Mouse (Mus musculus) adrenal gland, adult 8-10 months (tissue): Measurements from ENCODE around the gene Nsun2. TPM values are rescaled to one million over a fixed set of nuclear protein-coding genes. Genes with fewer than 3 reads are reported as not detected.

Source experiments
- DNase-seq: peaks from one replicate; pipeline ENCODE4 v3.0.0; 2022
- total RNA-seq, 4 experiments: library from RNA; stranded (reverse); gene quantifications; 2 replicates each; pipeline ENCODE4 v1.2.4; 2022

Nsun2 gene
- 10 to 100 TPM; 82.8 to 94.0 (median 84.4) TPM for total RNA-seq

DNA sequence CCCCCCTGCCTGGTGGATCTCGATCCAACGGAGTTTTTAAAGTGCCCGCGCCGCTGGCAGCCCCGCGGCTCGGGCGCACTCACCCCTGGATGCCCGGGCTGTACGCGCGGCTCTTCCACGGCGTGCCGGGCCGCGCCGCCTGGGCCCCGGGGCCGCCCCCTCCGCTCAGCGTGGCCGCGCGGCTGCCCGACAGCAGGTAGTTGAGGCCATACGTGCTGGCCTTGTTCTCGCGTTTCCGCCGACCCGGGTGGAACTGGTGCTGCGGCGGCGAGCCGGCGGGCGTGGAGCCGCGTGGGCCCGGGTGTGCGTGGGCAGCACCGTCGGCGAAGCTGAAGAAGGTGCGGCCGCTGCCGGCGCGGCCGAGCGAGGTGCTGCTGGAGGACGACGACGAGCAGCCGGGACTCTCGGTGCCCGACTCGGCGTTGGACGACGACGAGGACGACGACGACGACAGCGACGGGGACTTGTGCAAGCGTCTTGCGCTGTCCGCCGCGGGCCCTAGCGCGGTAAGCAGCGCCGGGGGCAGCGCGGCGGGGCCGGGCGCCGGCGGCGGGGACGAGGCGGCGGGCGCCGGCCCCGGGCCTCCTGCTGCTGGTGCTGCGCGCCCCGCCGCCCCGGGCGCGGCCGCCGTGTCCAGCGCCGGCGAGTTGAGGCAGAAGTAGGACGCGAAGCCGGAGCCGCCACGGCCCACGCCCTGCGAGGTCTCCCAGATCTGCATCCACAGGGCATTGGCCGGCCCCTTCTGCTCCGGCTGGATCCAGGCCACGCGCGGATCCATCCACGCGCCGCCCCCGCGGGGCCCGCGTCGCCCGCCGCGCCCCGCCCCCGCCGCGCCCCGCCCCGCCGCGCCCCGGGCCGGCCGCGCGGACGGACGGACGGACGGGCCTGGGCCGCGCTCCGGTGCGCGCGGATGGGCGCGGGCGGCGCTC lies at the start of gene Nsun2:
Nsun2 (plus strand) TSS at position 342 of the 929 bp plus-strand sequence.
- DNase-seq, result no peak

DNA sequence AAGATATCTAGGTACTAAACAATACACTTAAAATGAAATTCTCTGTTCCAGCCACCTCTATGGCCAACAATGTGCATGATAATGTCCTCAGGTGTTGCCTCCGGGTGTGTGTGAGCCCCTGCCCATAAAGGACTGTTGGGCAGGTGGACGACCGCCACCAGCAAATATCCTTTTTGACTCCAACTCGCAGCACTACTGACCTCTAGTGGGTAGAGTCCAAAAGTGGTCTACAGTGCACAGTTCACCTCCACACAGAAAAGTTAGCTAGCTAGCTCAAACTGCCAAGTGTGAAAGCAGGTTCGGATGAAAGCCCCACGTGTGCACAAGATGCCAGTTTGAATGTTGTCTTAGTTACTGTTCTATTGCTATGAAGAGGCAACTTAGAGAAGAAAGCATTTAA lies 48.2 kb upstream of the Nsun2 start:
- no peak for DNase-seq

DNA sequence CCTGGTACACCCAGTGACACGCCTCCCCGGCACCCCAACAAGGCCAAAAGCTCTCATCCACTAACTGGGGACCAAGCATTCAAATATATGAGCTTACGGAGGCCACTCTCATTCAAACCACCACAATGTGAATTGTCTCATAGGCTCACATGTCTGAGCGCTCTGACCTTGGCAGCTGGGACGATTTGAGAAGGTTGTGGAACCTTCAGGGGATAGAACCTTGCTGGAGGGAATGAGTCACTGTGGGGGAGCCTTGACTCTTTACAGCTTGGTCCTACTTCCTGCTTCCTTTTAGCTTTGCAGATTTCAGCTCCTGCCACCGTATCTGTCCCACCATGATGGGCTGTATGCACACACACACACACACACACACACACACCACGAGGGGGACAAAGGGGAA lies 47.7 kb upstream of the Nsun2 start:
- DNase-seq, result peak; percentile 43

DNA sequence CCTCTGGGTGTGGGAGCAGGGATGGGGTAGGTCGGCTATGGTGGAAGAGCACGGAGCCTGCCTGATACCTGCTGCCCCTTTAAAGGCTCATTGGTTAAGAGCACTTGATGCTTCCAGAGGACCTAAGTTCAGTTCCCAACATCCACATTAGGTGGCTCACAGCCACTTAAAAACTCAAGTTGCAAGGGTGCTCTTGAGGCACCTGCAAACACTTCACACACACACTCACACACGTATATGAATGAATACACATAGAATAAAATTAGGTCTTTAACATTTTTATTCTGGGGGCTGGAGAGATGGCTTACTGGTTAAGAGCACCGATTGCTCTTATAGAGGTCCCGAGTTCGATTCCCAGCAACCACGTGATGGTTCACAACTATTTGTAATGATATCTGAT lies 46.4 kb upstream of the Nsun2 start:
- no peak for DNase-seq

DNA sequence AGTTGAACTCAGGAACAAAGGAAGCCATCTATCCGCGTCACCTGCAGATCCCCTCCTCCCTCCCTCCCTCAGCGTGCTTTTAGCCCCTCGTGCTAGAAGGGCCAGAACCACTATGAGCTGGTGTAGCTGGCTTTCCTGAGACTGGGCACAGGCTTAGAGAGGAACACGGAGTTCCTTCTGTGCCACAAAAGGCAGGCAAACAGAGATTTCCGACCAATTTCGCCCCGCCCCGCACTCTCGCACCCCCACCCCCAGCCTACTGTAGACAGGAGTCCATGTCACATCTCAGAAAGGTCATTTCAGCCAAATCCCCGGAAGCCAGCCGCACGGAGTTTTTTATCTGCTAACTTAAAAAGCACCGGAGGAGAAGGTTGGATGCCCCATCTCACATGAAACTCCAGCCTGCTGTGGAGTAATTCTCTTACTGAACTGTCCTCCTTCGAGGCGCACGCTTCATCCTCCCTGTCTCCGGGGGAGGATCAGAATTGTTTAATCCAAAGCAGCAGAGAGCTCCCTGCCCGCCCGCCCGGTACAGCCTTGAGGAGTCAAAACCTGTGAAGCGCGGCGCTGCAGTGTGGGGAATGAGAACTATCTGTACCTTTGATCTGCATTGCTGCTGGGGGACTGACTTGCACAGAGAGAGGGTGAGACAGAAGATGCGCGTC lies 45.8 kb upstream of the Nsun2 start:
- no peak for DNase-seq

DNA sequence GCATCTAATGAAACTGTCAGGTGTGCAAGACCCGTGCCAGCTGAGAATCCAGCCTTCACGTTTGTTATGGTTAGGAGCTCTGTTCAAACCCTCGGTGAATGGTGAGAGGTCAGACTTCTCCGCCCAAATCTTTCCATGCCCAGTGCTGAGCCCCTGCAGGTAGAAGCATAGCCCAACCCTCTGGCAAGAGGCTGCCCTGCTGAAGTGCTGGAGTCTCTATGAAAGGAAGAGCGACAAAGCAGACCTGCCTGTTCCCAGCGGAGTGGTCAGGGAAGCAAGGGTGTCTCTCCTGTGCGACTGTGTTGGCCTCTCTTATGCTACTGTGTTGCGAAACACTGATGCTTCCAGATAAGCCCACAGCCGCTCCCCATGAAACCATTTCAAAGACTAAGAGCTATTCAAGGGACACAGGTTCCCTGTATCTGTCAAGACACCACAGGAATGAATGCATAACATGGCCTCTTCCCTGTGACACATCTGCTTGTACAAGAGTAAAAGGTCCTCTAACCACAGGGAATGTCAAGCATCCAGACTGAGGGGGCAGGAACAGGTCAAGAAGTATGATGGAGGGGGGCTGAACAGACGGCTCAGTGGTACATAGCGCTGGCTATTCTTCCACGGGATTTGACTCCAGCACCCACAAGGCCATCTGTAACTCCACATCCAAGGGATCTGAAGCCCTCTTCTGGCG lies 44.8 kb upstream of the Nsun2 start:
- no peak for DNase-seq

DNA sequence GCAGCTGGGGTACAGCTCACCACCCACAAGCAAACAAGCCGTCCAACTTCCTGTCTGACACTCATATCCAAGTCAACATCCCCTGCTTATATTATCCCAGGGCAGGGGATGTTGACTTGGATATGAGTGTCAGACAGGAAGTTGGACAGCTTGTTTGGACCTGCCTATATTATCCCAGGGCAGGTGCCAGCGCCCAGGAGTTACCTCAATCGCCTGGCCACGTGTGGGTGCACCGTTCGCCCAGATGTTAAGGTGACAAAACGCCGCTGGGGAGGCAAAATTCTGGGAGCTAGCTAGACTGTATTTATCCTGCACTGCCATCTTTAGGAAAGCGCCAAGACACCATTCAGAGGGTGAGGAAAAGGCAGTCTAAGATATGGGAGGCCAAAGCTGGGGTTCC lies 43.8 kb upstream of the Nsun2 start:
- no peak for DNase-seq

DNA sequence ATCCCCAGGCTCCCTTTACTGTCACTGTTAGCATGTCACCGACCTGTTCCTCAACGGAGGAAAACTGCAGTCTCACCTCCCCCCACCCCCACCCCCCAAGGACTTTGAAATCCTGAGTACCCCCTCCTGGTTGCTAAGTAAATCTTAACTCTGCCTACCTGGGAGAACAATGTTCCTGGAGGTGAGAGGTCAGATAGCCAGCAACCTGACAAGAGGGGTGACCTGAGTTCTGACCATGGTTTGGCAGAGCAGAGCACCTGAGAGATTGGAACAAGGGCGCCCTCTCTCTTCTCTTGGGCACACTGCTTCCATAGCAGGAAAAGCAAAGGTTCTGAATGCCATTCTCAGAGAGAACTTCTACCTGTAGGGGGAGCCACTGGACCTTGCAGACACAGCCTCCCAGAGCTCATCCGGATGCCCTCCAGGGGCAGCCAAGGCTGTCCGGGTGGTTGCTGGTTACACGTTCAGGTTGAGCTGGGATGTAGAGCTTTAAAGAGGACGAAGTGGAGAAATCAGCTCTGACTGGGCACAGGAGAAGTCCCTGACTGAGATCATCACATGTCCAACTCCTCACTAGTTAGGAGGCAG lies 40.6 kb upstream of the Nsun2 start:
- peak; percentile 41 for DNase-seq

DNA sequence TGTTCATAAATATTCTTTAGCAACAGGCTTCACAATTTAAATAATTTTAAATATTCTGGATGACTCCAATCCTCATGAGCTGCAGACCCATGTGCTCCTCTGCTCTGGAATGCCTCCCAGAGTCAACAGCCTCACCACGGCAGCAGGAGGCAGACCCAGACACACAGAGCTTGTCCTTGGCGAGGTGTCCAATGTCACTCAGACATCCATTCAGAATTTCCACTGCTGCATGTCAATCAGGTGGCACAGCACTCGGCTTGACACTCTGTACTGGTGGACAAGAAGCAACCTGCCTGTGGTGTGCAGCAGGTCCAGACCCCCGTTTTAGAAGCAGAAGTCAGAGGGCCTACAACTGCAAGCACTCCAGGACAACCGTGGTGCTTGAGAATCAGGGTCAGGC lies 35.3 kb upstream of the Nsun2 start:
- DNase-seq, result no peak

DNA sequence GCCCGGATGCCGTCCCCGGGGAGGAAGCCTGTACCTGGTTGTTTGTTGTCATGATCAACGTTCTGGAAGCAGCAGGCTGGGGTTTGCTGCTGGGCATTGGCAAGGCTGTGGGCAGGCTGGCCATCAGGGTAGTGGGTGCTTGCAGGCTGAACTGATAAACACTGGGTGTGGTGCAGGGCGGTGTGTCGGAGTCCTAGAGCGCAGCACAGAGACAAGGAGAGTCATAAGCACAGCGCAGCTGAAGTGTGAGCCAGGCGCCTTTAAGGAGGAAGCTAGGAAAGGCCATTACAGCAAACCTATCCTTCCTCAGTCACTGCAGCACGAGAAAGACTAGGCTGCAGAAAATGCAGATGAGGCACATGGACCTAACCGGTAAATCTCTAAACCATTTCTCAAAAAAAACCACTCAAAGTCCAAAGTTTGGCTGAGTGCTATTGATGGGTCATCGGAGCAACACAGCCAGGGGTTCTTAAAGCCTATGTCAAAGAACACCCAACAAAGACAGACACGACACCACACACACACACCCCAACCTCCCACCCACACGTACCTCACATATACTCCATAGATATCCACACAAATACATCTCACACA lies 31.3 kb upstream of the Nsun2 start:
- DNase-seq, result no peak

DNA sequence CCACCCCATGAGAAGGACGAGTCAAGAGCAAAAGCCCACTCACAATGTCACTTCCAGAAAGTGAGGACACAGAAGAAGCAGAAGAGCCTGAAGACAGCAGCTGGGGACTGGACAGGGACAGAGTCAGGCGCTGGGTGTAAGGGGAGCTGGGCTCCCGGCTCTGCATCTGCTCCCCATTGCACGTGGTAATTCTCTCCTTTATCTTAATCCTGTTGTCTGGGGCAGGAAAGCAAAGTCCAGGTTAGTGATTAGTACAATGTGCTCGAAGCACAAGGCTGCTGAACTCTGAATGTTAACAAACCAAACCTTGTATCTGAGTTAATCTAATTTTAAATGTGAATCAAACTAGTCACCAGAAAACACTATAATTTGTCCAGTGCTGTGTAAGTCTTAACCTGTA lies 30.7 kb upstream of the Nsun2 start:
- DNase-seq, result no peak

- no peak for DNase-seq
Measured at GRCm38 (mm10) chr13:69506341-69507086, 27.0 kb upstream of the Nsun2 start.

DNA sequence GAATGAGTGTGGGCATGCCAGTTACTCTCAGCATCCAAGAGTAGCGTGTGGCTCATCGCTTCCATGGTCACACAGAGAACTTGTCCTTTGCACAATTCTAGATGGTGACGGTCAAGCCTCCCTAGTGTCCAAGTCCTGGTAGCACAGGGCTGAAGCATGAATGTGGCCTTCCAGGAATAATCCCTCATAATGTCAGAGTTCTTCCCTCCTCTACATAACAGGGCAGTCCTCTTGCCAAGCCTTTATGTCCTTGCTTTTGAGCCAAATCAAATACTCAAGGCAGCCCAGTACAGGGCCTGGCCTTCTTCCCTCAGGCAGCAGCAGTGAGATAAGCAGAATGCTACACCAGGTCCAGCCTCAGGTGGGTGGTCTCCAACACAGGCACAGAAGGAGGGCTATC lies 25.9 kb upstream of the Nsun2 start:
- DNase-seq, result peak; percentile 80

DNA sequence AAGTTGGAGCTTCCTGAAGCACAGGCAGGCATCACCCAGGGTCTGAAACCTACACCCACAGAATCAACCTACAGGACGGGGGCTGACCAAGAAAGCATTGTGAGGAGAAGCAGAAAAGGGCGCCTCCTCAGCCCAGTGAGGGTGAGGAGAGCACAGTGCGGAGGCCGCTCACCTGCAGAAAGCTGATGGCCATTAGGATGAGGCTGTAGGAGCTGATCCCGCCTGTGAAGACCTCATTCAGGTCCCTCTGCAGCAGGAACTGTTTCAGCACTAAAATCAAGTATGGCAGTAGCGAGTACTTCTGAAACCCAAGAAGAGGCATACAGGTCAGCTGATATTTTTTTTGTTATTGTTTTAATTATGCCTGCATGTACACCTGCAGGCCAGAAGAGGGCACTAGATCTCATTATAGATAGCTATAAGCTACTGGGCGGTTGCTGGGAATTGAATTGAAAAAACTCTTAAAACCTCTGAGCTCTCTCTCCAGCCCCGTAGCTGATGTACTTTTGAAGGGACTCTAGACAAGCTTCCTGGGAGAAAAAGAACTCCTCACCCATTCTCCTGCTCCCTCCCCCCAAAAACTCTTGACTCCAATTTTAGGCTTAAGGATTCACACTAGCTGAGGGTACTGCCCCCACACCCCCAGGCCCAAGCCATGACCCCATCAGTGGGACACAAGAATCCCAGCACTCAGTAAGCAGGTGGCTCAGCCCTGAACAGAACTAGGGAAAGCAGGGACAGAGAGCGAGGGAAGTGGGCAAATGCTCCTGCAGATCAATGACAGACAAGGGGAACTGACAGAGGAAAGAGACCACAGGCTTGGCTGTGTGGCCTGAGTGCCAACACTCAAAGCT lies 23.9 kb upstream of the Nsun2 start:
- DNase-seq, result no peak

GRCm38 (mm10) chr13:69515091-69515490 lies 18.5 kb upstream of the Nsun2 start:
- no peak for DNase-seq

DNA sequence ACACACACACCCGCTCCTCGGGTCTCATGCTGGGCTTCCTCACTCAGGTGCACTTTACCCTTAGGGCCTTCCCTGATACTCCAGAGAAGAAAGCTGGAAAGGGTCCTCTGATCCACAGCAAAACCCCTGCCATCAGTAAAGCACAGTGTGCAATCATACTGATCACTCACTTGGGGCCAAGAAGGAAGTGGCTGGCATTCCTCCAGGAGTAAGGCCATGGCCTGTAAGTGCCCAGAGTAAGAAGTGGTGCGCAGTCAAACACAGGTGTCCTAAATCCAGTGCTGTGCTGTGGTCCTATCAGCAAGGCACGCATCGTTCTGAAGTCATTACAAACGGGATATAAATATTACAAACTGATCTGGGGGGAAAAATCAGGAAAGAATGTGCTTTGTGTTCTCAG lies 16.1 kb upstream of the Nsun2 start:
- no peak for DNase-seq

GRCm38 (mm10) chr13:69519137-69519536 lies 14.4 kb upstream of the Nsun2 start:
- DNase-seq, result no peak

- DNase-seq, result no peak
Measured at GRCm38 (mm10) chr13:69522161-69522791, 11.3 kb upstream of the Nsun2 start.

- no peak for DNase-seq
Measured at GRCm38 (mm10) chr13:69523444-69524157, 9.9 kb upstream of the Nsun2 start.

DNA sequence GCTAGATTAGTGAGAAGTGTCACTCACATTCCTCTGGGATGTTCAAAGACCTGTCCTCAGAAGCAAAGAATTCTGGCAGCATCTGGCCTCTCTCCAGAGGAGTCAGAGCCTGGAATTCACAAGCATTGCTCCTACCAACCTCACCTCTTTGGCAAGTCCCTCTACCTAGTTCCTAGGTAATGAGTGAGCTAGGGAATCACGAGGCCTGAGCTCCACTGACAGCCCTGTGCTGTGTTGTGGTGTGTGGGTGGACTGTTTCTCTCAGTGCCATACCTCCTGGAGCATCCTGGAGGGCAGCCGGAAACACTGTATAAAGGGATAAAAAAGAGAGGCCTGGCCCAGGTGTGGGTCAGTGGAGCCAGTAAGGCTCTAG lies 9.4 kb upstream of the Nsun2 start:
- no peak for DNase-seq
